Mouse (Mus musculus) layer of hippocampus, adult 9-10 months (tissue): ENCODE measurements around the gene Acap3.

Experiments
- DNase-seq: peaks from one replicate; pipeline ENCODE4 v3.0.0; 2022; ENCODE audit warnings: low spot score

Gene Acap3

DNA sequence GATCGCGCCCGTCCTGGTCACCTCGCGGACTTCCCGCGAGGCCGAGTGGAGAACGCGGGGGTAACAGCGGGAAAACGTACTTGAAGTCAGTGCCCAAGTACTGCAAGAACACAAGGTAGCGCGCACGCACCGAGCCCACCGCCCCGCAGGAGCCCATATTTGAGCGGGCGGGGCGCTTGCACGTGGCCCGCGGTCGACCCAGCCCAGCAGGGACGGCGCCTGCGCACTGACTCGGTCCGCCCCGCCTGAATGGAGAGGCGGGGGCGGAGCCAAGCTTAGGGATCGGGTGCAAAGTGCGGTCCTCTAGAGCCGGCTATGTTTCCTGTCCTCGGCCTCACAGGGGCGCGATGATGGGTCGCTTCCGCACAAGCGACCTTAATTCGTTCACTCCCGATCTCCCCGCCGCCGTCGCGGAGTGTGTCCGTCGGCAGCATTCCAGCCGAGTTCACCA lies at the start of gene Acap3, which contains the start of gene Pusl1:
Acap3 (plus strand) TSS at position 272 of the 451 bp plus-strand sequence.
Pusl1 (minus strand) TSS at position 231 of the 451 bp plus-strand sequence.
- peak; percentile 90 for DNase-seq

GRCm38 (mm10) chr4:155843231-155843630 lies 48.4 kb upstream of the Acap3 start:
- no peak for DNase-seq

GRCm38 (mm10) chr4:155846871-155847578 lies 44.6 kb upstream of the Acap3 start, which contains the start of gene Dvl1:
Dvl1 (plus strand) TSS chr4:155847402.
- DNase-seq, result peak; percentile 51

DNA sequence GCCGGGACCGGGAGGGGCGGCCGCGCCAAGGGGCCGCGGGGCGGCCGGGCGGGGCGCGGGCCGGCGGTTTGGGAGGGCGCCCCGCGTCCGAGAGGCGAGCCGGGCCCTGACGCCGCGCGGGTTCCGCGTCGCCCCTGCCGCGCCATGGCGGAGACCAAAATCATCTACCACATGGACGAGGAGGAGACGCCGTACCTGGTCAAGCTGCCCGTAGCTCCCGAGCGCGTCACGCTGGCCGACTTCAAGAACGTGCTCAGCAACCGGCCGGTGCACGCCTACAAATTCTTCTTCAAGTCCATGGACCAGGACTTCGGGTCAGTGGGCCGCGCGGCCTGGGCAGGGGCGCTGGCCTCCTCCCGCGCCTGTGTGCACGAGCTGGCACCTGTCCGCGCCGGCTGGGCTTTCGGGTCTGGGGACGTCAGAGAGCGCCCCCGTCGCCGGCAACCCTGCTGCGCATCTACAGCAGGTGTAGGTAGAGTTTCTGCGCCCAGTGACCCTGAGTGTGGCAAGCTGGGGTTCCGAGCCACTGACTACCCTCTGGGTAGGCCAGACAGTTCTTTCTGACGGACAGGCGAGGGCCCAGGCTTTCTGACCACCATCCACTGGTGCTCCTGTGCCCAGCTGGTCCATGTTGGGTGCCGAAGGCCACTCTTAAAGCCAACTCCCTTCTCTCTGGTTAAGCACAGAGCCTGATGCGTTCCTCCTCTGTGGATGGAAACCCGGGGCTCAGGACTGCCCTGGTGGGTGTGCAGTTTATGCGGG lies 43.9 kb upstream of the Acap3 start:
- no peak for DNase-seq

GRCm38 (mm10) chr4:155848434-155849095 lies 43.1 kb upstream of the Acap3 start:
- DNase-seq, result no peak

GRCm38 (mm10) chr4:155849391-155849790 lies 42.2 kb upstream of the Acap3 start:
- no peak for DNase-seq

GRCm38 (mm10) chr4:155849792-155850451 lies 41.7 kb upstream of the Acap3 start:
- no peak for DNase-seq

DNA sequence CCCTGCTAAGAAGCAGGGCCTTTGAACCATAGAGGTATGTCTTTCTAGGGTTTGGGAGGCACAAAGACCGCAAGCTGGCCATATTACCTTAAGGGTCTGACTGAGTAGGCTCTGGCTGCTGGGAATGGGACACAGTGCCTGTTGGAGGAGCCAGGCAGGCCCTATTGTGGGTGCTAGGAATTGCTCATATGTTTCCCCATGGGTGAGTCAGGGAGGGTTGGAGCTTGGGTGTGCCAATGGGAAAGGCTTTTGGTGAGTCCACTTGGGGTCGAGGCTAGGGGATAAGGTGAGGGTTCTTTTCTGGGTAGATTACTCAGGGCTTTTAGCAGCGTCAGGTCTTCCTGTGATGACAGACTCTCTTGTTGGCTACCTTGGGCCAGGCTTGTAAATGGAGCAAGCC lies 40.3 kb upstream of the Acap3 start:
- DNase-seq, result no peak

DNA sequence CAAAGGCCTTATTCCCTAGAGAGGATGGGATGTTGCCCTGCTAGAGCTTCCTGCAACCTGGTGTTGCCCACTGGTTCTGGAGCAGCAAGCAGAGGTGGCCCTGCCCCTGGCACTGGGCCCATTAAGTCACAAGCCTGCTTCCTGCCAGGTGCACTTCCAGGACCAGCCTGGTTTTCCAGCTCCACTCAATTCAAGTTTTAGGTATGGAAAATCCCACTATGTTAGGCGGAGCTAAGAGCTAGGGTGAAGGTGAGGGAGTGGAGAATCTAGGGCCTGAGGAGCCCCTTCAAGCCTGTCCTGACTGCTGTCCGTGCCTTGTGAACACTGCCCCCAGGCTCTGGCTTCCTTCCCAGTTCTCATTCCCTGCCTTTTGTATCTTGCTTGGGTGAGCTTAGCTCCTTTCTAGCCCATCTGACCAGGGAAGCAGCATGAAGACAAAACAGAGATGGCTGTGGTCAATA lies 39.6 kb upstream of the Acap3 start:
- DNase-seq, result no peak

DNA sequence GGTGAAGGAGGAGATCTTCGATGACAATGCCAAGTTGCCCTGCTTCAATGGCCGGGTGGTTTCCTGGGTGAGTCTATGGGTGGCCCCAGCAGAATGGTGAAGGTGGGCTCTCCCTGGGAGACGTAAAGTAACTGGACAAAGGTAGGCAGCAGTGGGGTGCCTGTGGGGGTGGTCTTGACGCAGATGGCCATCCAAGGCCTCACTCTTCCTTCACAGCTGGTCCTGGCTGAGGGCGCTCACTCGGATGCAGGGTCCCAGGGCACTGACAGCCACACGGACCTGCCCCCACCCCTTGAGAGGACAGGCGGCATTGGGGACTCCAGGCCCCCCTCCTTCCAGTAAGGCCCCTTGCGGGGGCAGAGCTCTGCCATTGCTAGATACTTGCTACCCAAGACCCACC lies 38.2 kb upstream of the Acap3 start:
- DNase-seq, result no peak

- no peak for DNase-seq
These were observed 36.6 kb upstream of the Acap3 start for GRCm38 (mm10) chr4:155854991-155855390.

- no peak for DNase-seq
These were observed 35.6 kb upstream of the Acap3 start for GRCm38 (mm10) chr4:155856071-155856470.

- no peak for DNase-seq
These were observed 34.7 kb upstream of the Acap3 start for GRCm38 (mm10) chr4:155856881-155857280.

GRCm38 (mm10) chr4:155859318-155859717 lies 32.3 kb upstream of the Acap3 start:
- no peak for DNase-seq

DNA sequence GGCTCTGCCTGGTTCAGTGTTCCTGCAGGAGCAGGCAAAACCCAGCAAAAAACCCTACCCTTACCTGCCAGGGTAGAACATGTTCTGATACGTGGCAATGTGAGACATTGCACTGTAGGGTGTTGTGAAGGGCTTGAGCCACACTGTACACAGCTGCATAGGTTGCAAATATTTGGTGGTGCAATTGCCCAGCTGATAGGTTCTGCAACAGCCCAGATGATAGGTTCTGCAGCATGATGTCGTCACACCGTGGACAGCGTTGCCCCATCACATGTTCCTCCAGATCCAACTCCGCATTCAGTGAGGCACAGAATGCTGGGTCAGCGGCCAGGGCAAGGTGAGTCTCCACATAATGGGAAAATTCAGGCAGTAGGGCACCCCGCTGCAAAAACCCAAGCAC lies 29.8 kb upstream of the Acap3 start:
- no peak for DNase-seq

GRCm38 (mm10) chr4:155863001-155863400 lies 28.6 kb upstream of the Acap3 start, which contains the start of gene Tas1r3:
Tas1r3 (minus strand) TSS chr4:155863362.
- DNase-seq, result no peak

DNA sequence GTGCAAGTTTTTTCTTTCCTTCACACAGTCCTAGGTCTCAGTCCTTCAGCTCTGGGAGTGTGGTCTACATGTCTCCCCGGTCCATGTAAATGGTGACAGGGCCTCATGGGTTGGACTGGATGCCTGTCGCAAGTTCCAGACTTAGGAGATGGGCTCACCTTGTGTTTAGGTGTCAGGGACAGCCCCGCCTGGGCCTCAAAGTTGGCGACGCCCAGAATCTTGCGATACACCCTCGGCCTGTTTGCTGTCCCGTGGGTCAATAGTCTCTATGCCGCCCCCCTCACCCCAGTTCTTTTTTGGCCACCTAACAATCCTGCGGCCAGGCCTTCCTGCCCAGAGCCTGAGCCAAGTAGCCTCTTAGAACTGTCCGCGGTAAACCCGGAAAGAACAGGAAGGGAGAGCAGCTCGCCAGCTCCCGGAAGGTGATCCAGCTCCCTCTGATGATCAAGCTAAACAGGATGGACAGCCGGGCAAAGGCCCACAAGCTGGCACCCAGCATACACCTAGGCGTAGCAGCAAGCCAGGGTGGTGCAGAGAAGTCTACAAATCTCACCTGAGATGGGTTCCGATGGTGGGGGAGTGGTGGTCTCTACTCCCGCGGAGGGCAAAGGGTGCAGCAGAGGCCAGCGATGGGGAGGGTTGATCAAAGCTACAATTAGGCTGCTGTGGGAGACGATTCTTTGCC lies 22.9 kb upstream of the Acap3 start:
- DNase-seq, result no peak

GRCm38 (mm10) chr4:155869317-155870033 lies 22.1 kb upstream of the Acap3 start, which contains the start of the genes Cptp and Ints11:
Cptp (minus strand) TSS chr4:155869440.
Ints11 (plus strand) TSS chr4:155869546.
- DNase-seq, result peak; percentile 84

- DNase-seq, result no peak
These were observed 20.2 kb upstream of the Acap3 start for GRCm38 (mm10) chr4:155871404-155871803.

- no peak for DNase-seq
These were observed 8.0 kb upstream of the Acap3 start for GRCm38 (mm10) chr4:155883587-155883986.
